Mouse (Mus musculus) Patski (cell line): Measurements from ENCODE around the gene Mbnl2. TPM values are rescaled to one million over a fixed set of nuclear protein-coding genes. Genes with fewer than 3 reads are reported as not detected.
A peak's percentile ranks its signal among the peaks of the same experiment; 100 is the strongest.

ENCODE experiments used
- ATAC-seq: fragments of 100-300 bp; one replicate; pipeline ENCODE4 v1.8.0; 2021
- CTCF ChIA-PET: fragments of 350-600 bp; sonication (Branson Sonifier 250); formaldehyde crosslinking; loops from one replicate; lab custom pipeline; 2022; ENCODE audit warnings: inconsistent platforms; lab: Charles Lee
- POLR2A ChIA-PET: fragments of 350-600 bp; sonication (Branson Sonifier 250); formaldehyde crosslinking; loops from one replicate; lab custom pipeline; 2022; ENCODE audit warnings: antibody characterized with exemption, inconsistent platforms; lab: Charles Lee
- DNase-seq: peaks from one replicate; pipeline ENCODE4 v3.0.0-alpha.2; 2011; ENCODE audit warnings: low read depth, low spot score
- H3K27me3 ChIP-seq: fragments of 371-371 bp; one replicate; pipeline ENCODE4 v1.5.1; 2021
- CTCF ChIP-seq: fragments of 100-300 bp; IDR thresholded peaks from one replicate; pipeline ENCODE4 v1.5.1; 2021
- in situ Hi-C: fragments of 300-500 bp; cut with MboI; formaldehyde crosslinking; loops from 3 replicates; pipeline ENCODE4 v1.11.1; 2018; ENCODE audit warnings: low pct_unique_long_range_greater_than_20kb, mixed read lengths
- polyA plus RNA-seq: library from polyadenylated mRNA; unstranded; gene quantifications from one replicate; pipeline ENCODE4 v1.2.3, GENCODE M21; 2021

Mbnl2 gene
- polyA plus RNA-seq, 1 experiment from 2014 or later: 132 TPM

DNA sequence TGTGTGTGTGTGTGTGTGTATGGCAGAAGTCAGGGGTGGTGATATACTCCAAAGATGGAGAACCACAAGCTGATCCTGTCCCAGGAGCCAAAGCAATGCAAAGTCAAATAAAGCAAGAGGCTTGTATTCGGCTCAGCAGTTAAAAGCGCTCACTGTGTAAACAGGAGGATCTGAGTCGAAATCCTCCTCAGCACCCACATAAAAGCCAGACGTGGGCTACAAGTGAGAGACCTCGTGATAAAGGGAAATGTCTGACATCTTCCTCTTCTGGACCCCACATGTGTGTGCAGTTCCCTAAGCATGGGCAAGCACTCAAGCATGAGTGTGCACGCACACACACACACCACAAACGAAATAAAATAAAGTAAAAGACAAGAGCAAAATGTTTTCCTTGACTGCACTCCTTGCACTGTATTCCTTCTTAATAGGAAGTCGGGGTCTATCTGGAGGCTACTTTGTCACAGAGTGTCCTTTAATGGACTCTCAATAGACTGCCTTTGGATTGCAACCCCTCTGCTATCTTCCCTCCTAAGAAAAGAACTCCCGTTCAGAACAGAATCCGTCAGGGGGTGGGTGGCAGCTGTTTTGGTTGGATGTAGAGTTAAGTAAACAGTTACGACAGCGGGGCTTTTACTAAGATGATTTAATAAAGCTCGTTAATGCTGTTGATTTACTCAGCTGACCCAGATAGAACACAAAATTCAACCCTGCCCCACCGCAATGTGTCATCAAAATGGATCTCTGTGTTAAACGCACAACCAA, 18.7 kb upstream of the Mbnl2 start:
- no peak for TF ChIP-seq CTCF
- CTCF ChIA-PET: interaction anchor here (1.0 kb wide), 1 partner anchor 9 kb away, joined by 3 read pairs; no protein-coding TSS in a partner anchor
- DNase-seq (no peak), ATAC-seq (no peak)
- no peaks in the 10 kb centered on the region for H3K27me3 ChIP-seq
- POLR2A ChIA-PET: no interaction called here
- in situ Hi-C loops: loop anchor here (25.0 kb wide), 1 partner anchor 405 kb away; no protein-coding TSS in a partner anchor

DNA sequence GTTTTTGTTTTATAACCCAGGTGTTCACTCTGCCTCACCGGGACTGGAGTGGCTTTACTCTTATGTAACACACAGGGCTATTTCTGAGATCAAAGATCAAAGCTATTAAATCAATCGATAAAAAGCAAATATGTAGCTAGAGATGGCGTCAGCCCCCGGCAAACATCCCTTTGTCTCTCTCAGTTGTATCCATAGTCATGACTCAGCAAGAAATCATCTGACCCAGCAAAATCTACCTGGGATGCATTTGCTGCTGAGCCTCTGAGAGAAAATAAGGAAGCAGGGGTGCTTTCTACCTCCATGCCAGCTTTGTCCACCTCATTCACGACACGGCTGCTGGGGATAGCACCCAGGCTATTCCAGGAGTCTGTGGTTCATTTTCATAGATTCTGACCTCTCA, 18.0 kb upstream of the Mbnl2 start:
- H3K27me3 ChIP-seq: no peaks in the 10 kb centered on the region
- DNase-seq: no peak
- in situ Hi-C loops: loop anchor here (25.0 kb wide), 1 partner anchor 405 kb away; no protein-coding TSS in a partner anchor
- TF ChIP-seq CTCF: no peak
- no peak for ATAC-seq
- POLR2A ChIA-PET: no interaction called here
- CTCF ChIA-PET: interaction anchor here (1.0 kb wide), 1 partner anchor 9 kb away, joined by 3 read pairs; no protein-coding TSS in a partner anchor

DNA sequence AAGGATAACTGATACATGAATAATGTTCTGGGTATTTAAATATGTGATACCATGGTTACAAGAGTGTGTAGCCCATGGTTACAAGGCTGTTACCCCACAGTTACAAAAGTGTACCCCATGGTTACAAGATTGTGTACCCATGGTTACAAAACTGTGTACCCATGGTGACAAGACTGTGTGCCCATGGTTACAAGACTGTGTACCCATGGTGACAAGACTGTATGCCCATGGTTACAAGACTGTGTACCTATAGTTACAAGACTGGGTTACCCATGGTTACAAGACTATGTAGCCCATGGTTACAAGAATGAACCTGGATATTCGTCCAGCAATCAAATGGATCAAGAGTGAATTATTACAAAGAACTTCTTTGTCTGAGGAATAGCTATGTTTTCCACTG, 16.0 kb upstream of the Mbnl2 start:
- POLR2A ChIA-PET: no interaction called here
- no peaks in the 10 kb centered on the region for H3K27me3 ChIP-seq
- ATAC-seq (no peak), DNase-seq (no peak)
- CTCF ChIA-PET: interaction anchor here (1.6 kb wide), 1 partner anchor 139 kb away, joined by 5 read pairs; no protein-coding TSS in a partner anchor
- TF ChIP-seq CTCF: no peak
- in situ Hi-C loops: loop anchor here (25.0 kb wide), 1 partner anchor 403 kb away; no protein-coding TSS in a partner anchor

DNA sequence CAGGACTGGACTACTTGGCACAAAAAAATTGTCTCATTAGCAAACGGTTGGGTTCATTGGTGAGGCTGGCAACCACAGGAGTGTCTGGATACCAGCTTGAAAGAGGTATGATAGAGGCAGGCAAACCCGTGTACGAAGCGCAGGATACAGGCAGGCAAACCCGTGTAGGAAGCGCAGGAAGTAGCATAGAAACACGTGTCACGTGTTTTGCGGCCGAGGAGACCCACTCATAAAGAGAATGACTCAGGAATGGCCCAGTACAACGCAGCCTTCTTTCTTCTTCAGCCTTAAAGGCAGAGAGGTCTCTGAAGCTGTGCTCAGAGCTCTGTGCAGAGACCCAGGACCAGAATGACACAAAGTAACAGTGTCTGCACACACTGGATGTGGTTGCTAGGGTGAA, 13.9 kb upstream of the Mbnl2 start:
- no peak for DNase-seq
- TF ChIP-seq CTCF: no peak
- in situ Hi-C loops: loop anchor here (25.0 kb wide), 1 partner anchor 401 kb away; no protein-coding TSS in a partner anchor
- ChIA-PET CTCF (interaction anchor here (3.6 kb wide), 1 partner anchor 137 kb away, joined by 18 read pairs; no protein-coding TSS in a partner anchor), POLR2A (no interaction called here)
- ATAC-seq: no peak
- H3K27me3 ChIP-seq: no peaks in the 10 kb centered on the region

DNA sequence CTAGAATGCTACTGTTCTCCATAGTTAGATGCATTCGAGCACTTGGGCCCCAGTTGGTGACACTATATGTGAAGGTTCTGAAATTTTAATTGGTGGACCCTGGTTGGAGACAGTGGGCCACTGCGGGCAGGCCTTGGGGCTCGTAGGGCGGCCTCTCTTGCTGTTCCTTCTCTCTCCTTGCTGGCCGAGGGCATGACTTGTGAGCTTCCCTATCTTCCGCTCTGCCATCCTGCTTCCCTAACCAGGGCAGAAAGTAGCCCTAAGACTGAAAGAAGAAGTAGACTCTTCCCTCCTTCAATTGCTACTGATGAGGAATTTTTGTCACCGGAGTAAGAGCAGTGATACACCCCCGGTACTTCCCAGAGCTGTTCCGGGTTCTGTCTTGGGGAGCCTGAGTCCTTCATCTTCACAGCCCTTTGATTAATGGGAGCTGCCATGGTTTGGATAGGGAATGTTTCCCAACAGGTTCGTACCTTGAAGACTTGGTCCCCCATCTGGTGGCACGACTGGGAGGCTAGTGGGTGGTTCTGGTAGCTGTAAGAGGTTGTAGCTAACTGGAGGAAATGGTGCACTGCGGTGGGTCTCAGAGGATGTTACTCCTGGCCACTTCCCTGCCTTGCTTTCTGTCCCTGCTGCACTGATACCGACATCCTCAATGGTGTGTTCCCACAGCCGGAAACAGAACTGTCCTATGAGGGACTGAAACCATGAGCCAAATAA, 12.6 kb upstream of the Mbnl2 start:
- DNase-seq: no peak
- no peak for TF ChIP-seq CTCF
- in situ Hi-C loops: loop anchor here (25.0 kb wide), 1 partner anchor 399 kb away; no protein-coding TSS in a partner anchor
- H3K27me3 ChIP-seq: no peaks in the 10 kb centered on the region
- ChIA-PET POLR2A (no interaction called here), CTCF (interaction anchor here (1.2 to 3.6 kb wide), 5 partner anchors 11 to 136 kb away, joined by 3 to 18 read pairs (median 4); no protein-coding TSS in a partner anchor)
- ATAC-seq: no peak

DNA sequence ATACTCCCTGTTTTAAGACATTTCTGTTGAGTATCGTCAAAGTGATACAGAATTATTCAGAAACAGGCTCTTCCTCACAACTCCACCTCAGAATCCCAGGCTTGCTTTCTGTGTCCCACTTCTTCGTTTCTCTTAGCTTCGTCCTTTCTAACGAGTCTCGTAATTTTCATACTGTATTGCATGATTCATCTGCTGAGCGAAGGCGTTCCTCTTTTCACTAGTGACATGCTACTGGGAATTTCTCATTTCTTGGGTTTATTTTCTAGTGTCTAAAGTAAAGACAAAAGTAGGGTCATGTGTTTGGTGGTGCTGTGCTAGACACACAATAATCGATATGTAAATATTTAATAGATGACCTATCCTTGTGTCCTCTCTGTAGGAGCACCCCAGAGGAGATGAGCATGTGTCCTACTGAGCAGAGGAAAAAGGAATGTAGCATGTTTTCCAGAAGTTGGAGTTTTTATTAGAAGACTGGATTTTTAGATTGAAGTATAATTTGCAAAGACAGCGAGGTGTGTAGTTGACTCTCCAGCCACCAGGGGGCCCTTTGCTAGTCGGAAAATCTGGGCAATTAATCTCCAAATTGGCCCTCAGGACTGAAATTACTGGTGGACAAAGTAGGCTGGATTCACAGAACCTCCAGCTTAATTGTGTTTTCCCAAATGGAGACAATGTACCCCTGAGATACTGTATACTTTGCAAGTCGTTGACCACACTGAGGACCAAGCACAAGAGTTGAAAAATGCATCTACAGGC, 11.9 kb upstream of the Mbnl2 start:
- TF ChIP-seq CTCF: peak; percentile 87
- DNase-seq (no peak), ATAC-seq (no peak)
- ChIA-PET CTCF (interaction anchor here (0.7 to 3.6 kb wide), 9 partner anchors 10 to 171 kb away, joined by 3 to 18 read pairs (median 4); partner anchors contain the start of gene Mbnl2), POLR2A (interaction anchor here (0.8 to 1.3 kb wide), 2 partner anchors 10 to 92 kb away, joined by 3 to 4 read pairs; no protein-coding TSS in a partner anchor)
- in situ Hi-C loops: loop anchor here (25.0 kb wide), 1 partner anchor 399 kb away; no protein-coding TSS in a partner anchor
- no peaks in the 10 kb centered on the region for H3K27me3 ChIP-seq

DNA sequence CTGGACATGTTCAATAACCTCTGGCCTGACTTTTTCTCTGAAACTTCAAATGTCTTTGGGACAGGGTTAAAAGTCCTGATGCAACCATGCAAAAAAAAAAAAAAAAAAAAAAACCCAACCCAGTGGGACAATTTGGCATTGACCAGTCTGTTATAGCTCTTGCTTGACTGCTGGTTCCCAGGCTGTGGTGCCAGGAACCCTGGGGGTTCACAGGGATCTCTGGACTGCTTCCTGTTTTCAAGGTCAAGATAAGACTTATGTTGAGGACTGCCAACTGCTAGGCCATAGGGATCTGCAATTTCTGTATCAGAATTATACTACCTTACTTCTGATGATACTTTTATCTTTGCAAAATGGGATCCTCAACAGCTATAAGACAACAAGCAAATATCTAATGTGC, 9.6 kb upstream of the Mbnl2 start:
- H3K27me3 ChIP-seq: no peaks in the 10 kb centered on the region
- CTCF ChIA-PET: interaction anchor here (1.2 to 1.4 kb wide), 4 partner anchors 49 to 142 kb away, joined by 3 to 5 read pairs (median 3); no protein-coding TSS in a partner anchor
- DNase-seq (no peak), ATAC-seq (no peak)
- in situ Hi-C loops: loop anchor here (25.0 kb wide), 1 partner anchor 396 kb away; no protein-coding TSS in a partner anchor
- no peak for TF ChIP-seq CTCF
- POLR2A ChIA-PET: interaction anchor here (0.7 to 0.9 kb wide), 2 partner anchors 26 to 103 kb away, joined by 6 to 8 read pairs; no protein-coding TSS in a partner anchor

DNA sequence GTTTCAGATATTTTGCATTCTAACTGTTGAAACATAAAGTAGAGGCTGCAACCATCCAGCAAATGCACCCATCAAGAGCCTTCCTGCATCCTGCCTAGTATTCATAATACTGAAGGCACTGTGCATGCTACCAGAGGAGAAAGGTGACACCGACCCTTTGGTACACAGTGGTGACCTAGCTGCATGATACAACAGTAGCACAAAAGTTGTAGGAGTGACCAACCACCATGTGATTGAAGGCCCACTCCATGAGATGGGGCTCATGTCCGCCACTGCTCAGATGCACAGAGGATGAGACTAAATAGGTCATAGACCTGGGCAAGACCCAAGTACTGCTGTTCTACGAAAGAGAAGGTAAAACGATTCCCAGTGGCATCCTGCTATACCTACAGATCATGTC, 8.3 kb upstream of the Mbnl2 start:
- DNase-seq (no peak), ATAC-seq (no peak)
- in situ Hi-C loops: loop anchor here (25.0 kb wide), 1 partner anchor 395 kb away; no protein-coding TSS in a partner anchor
- no peak for TF ChIP-seq CTCF
- H3K27me3 ChIP-seq: no peaks in the 10 kb centered on the region
- CTCF ChIA-PET: interaction anchor here (1.0 to 1.4 kb wide), 3 partner anchors 8 to 141 kb away, joined by 3 to 5 read pairs (median 4); partner anchors contain the start of gene Mbnl2
- POLR2A ChIA-PET: interaction anchor here (0.5 kb wide), 1 partner anchor 128 kb away, joined by 3 read pairs; no protein-coding TSS in a partner anchor

DNA sequence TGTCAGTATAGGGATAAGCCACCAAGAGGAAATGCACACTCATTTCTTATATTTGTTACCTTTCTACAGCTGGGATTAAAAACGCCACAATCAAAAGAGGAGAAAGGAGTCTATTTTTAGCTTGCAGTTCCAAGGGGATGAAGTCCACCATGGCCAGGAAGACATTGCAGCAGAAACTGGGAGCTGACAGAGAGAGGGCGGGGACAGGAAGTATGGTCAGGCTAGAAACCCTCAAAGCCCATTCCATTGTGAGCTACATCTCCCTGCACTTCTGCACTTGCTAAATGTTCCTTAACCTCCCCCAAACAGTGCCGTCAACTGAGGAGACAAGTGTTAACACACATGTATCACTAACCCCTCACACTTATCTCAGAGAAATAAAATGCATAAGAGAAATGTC, 5.4 kb upstream of the Mbnl2 start:
- no peaks in the 10 kb centered on the region for H3K27me3 ChIP-seq
- in situ Hi-C loops: loop anchor here (5.0 to 25.0 kb wide), 2 partner anchors 207 to 392 kb away; partner anchors contain the start of gene Rap2a
- DNase-seq (no peak), ATAC-seq (no peak)
- ChIA-PET POLR2A (no interaction called here), CTCF (no interaction called here)
- TF ChIP-seq CTCF: no peak
